Mouse (Mus musculus) liver, embryonic 15.5 days (tissue): ENCODE results near the gene Kif18b. TPM values are rescaled to one million over a fixed set of nuclear protein-coding genes. Genes with fewer than 3 reads are reported as not detected.

Experiments
- ATAC-seq: fragments of 200-750 bp; cut with Nextera tagmentation; 2 replicates; pipeline ENCODE4 v1.8.0; 2017; ENCODE audit warnings: moderate number of reproducible peaks, mild to moderate bottlenecking, moderate library complexity; ENCODE audit not compliant: insufficient read depth
- H3K27ac ChIP-seq: fragments of 300-500 bp; sonication (generic); replicated peaks from 2 replicates; pipeline ENCODE4 v1.5.1; 2015; ENCODE audit warnings: mild to moderate bottlenecking, inconsistent platforms
- H3K27me3 ChIP-seq: fragments of 300-500 bp; sonication (generic); 2 replicates; pipeline ENCODE4 v1.6.1; 2015; ENCODE audit warnings: mild to moderate bottlenecking, inconsistent platforms
- H3K36me3 ChIP-seq: fragments of 300-500 bp; sonication (generic); replicated peaks from 2 replicates; pipeline ENCODE4 v1.6.1; 2015; ENCODE audit warnings: moderate library complexity, mild to moderate bottlenecking, inconsistent platforms
- H3K4me1 ChIP-seq: fragments of 300-500 bp; sonication (generic); replicated peaks from 2 replicates; pipeline ENCODE4 v1.6.1; 2015; ENCODE audit warnings: inconsistent platforms
- H3K4me2 ChIP-seq: fragments of 300-500 bp; sonication (generic); 2 replicates; pipeline ENCODE4 v1.6.1; 2015; ENCODE audit warnings: moderate library complexity, mild to moderate bottlenecking, inconsistent platforms
- H3K4me3 ChIP-seq: fragments of 300-500 bp; sonication (generic); replicated peaks from 2 replicates; pipeline ENCODE4 v1.5.1; 2015; ENCODE audit warnings: mild to moderate bottlenecking, inconsistent platforms
- H3K9ac ChIP-seq: fragments of 300-500 bp; sonication (generic); 2 replicates; pipeline ENCODE4 v1.6.1; 2015; ENCODE audit warnings: moderate library complexity, mild to moderate bottlenecking, inconsistent platforms
- H3K9me3 ChIP-seq: fragments of 300-500 bp; sonication (generic); replicated peaks from 2 replicates; pipeline ENCODE4 v1.6.1; 2016; ENCODE audit warnings: inconsistent platforms
- WGBS: fragments of 180-500 bp; shearing (Covaris S2); methylation state at CpG from one replicate; pipeline ENCODE4 v1.1.7; 2015; ENCODE audit warnings: mixed read lengths; ENCODE audit not compliant: insufficient replicate concordance; 5-methylcytosine and 5-hydroxymethylcytosine counted together
- polyA plus RNA-seq: library from polyadenylated mRNA; unstranded; fragments of >200 nt; fragmentation: Nextera tagmentation; extraction: Ambion mirVana; gene quantifications from 2 replicates; pipeline ENCODE4 v1.2.1, GENCODE M21; 2015

Kif18b gene
- polyA plus RNA-seq, 1 experiment from 2014 or later, result 10.3 TPM

- Histone ChIP-seq H3K27ac (no peak overlapping the region), H3K27me3 (peaks cover 92% of the 10 kb centered on the region), H3K9me3 (no peaks in the 10 kb centered on the region), H3K4me1 (0 out of 2 replicates have a peak, but pooled peaks cover 3% of the 10 kb centered on the region), H3K36me3 (no peaks in the 10 kb centered on the region), H3K9ac (no peak overlapping the region; the same call in 1 of the 2 replicates), H3K4me2 (no peak overlapping the region), H3K4me3 (no peak overlapping the region)
- no peak for ATAC-seq
- 41% methylated on average over 4 of the region's 4 CpGs for WGBS
Measured at GRCm38 (mm10) chr11:102936272-102936671, 11.3 kb upstream of the Kif18b start.

DNA sequence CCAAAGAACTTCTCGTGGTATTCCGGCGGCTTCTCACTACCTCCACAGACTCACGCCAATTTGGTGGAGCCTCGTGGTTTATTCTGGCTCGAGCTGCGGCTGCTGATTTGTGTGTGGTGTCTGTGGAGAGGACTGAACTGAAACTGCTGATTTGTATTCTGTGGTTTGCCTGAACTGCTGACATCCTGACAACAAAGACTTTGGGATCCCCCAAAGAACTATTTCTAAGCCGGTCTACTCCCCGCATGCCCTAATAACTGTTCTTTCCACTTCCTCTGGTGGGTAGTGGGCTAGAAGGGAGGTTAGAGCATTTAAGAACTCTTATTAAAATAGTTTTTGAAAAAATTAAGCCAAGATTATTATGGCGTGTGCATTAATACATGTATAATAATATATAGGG, 5.7 kb upstream of the Kif18b start:
- peaks cover 63% of the 10 kb centered on the region for H3K27me3 ChIP-seq
- WGBS, result 62% methylated on average over 10 of the region's 10 CpGs
- no peak overlapping the region for H3K4me2 ChIP-seq
- no peak overlapping the region for H3K4me3 ChIP-seq
- no peaks in the 10 kb centered on the region for H3K9me3 ChIP-seq
- no peak overlapping the region for H3K27ac ChIP-seq
- no peaks in the 10 kb centered on the region for H3K36me3 ChIP-seq
- H3K4me1 ChIP-seq, result peaks cover 6% of the 10 kb centered on the region; the same call in 1 of the 2 replicates
- H3K9ac ChIP-seq, result no peak overlapping the region
- no peak for ATAC-seq

DNA sequence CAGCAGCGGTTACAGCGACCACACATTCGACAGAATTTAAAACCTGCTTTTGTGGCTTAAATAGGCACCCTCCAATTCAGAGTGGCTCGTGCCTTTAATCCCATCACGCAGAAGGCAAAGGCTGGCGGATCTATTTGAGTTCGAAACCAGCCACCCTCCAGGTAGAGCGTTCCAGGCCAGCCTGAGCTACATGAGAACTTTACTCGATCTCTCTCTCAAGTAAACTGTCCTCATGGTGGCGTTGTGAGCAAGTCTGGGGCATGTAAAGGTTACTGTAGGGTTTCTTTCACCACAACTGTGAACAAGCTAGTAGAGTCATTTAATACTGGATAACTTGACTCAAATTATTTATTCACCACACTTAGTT, 410 bp upstream of the Kif18b start:
- Histone ChIP-seq H3K4me2 (peak overlapping the region; percentile 70), H3K4me3 (peak overlapping the region; percentile 82), H3K27me3 (peaks cover 17% of the 10 kb centered on the region), H3K9ac (peak overlapping the region; percentile 82), H3K27ac (peak overlapping the region; percentile 94), H3K36me3 (peaks cover 28% of the 10 kb centered on the region), H3K9me3 (no peaks in the 10 kb centered on the region), H3K4me1 (peaks cover 38% of the 10 kb centered on the region)
- whole genome bisulfite sequencing, result under 1% methylated on average over 10 of the region's 10 CpGs
- ATAC-seq, result peak; percentile 35

DNA sequence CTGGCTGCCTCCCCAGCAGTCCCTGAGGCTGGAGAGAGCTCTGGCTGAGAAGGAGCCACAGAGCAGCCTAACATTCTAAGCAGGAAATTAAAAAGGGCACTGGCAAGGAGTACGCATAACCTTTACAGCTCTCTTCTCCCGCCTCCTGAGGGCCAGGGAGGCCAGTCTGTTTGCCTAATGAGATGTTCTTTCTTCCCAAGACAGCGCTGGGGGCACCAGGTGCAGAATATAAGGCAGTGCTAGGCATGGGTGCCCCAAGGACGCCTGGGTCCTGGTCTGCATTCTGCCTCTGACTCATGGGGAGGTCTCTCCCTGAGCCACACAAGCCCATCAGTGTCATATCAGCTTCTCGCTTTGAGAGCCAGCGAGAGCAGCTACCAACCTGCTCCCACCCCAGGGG, 3.4 kb downstream of the Kif18b start:
- Histone ChIP-seq H3K9me3 (no peaks in the 10 kb centered on the region), H3K9ac (no peak overlapping the region), H3K4me1 (peaks cover 38% of the 10 kb centered on the region), H3K4me2 (peak overlapping the region; percentile 70; the same call in 1 of the 2 replicates), H3K36me3 (peaks cover 61% of the 10 kb centered on the region), H3K27ac (no peak overlapping the region), H3K4me3 (no peak overlapping the region), H3K27me3 (no peaks in the 10 kb centered on the region)
- ATAC-seq, result no peak
- WGBS, result 88% methylated on average over 6 of the region's 6 CpGs

- no peak overlapping the region for H3K4me2 ChIP-seq
- no peak overlapping the region for H3K9ac ChIP-seq
- H3K9me3 ChIP-seq, result no peaks in the 10 kb centered on the region
- 83% methylated on average over 4 of the region's 4 CpGs for WGBS
- H3K27ac ChIP-seq, result no peak overlapping the region
- peaks cover 22% of the 10 kb centered on the region for H3K4me1 ChIP-seq
- H3K36me3 ChIP-seq, result peaks cover 95% of the 10 kb centered on the region
- no peak overlapping the region for H3K4me3 ChIP-seq
- ATAC-seq, result no peak
- H3K27me3 ChIP-seq, result no peaks in the 10 kb centered on the region
Measured at GRCm38 (mm10) chr11:102918077-102918476, 6.8 kb downstream of the Kif18b start.

GRCm38 (mm10) chr11:102915380-102915779, 9.5 kb downstream of the Kif18b start:
- no peaks in the 10 kb centered on the region for H3K9me3 ChIP-seq
- no peak for ATAC-seq
- H3K9ac ChIP-seq, result no peak overlapping the region
- H3K27me3 ChIP-seq, result no peaks in the 10 kb centered on the region
- no peaks in the 10 kb centered on the region; the same call in 1 of the 2 replicates for H3K4me1 ChIP-seq
- WGBS, result 90% methylated on average over 9 of the region's 9 CpGs
- peaks cover 94% of the 10 kb centered on the region for H3K36me3 ChIP-seq
- no peak overlapping the region for H3K4me2 ChIP-seq
- H3K27ac ChIP-seq, result no peak overlapping the region
- H3K4me3 ChIP-seq, result no peak overlapping the region

DNA sequence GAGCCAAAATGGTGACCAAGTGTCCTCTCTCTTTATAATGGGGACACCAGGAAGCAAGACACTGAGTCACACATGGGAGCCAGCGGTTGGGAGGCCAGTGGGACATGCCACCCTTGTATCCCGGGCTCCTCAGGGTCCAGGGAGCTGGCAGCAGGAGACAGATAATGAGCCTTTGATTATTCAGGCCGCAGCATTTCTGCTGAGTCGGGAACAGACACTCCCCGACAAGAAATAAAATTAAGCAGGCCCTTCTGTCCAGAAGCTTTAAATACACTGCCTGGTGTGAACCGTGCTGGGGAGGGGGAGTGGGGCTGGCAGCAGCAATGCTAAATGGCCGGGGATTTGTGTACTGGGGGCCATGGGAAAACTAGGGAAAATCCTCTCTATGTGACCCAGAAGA, 13.5 kb downstream of the Kif18b start:
- ATAC-seq, result no peak
- WGBS, result 79% methylated on average over 7 of the region's 7 CpGs
- no peak overlapping the region for H3K4me2 ChIP-seq
- no peaks in the 10 kb centered on the region for H3K27me3 ChIP-seq
- peaks cover 99% of the 10 kb centered on the region for H3K36me3 ChIP-seq
- no peak overlapping the region for H3K4me3 ChIP-seq
- no peaks in the 10 kb centered on the region for H3K4me1 ChIP-seq
- no peaks in the 10 kb centered on the region for H3K9me3 ChIP-seq
- no peak overlapping the region for H3K9ac ChIP-seq
- no peak overlapping the region for H3K27ac ChIP-seq

DNA sequence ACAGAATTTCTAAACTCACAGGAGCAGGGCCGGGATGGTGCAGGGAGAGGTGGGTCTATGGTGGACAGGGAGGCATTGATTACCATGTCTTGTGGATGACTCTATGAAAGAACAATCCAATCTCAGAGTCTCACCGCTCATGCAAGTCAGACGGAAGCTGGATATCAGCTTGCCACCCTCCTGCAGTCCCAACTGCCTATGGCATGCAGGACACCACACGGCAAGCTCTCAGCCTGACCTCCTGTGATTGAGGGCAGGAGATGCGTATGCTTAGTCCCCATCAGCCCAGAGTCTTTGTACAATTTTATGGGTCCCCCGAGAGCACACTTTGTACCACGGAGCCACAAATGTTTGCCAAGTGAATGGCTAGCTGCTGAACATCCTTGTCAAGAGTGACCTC, 21.3 kb downstream of the Kif18b start:
- H3K4me3 ChIP-seq, result no peak overlapping the region
- no peak overlapping the region for H3K9ac ChIP-seq
- H3K27ac ChIP-seq, result no peak overlapping the region
- H3K4me1 ChIP-seq, result peaks cover 8% of the 10 kb centered on the region; the same call in 1 of the 2 replicates
- H3K27me3 ChIP-seq, result 0 out of 2 replicates have a peak, but pooled peaks cover 17% of the 10 kb centered on the region
- H3K36me3 ChIP-seq, result peaks cover 50% of the 10 kb centered on the region
- no peak for ATAC-seq
- H3K4me2 ChIP-seq, result no peak overlapping the region
- H3K9me3 ChIP-seq, result no peaks in the 10 kb centered on the region
- WGBS, result 81% methylated on average over 7 of the region's 7 CpGs

DNA sequence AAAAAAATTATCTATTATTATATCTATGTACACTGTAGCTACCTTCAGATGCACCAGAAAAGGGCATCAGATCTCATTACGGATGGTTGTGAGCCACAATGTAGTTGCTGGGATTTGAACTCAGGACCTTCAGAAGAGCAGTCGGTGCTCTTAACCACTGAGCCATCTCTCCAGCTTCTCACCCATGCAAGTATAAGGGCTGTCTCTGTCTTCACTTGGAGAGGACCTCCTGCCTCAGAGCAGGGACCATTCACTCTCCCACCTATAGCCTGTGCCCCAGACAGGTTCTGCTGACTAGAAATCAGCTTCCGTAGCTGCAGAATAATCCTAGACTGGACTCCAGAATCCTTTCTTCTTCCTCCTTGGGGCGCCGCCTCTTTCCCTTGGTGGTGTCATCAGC, 22.8 kb downstream of the Kif18b start:
- Histone ChIP-seq H3K27ac (no peak overlapping the region), H3K4me1 (peaks cover 14% of the 10 kb centered on the region), H3K9me3 (no peaks in the 10 kb centered on the region), H3K27me3 (peaks cover 25% of the 10 kb centered on the region), H3K36me3 (peaks cover 34% of the 10 kb centered on the region), H3K9ac (no peak overlapping the region), H3K4me3 (no peak overlapping the region), H3K4me2 (no peak overlapping the region)
- ATAC-seq, result no peak
- WGBS, result 71% methylated on average over 5 of the region's 5 CpGs

GRCm38 (mm10) chr11:102901199-102901598, 23.7 kb downstream of the Kif18b start:
- H3K27ac ChIP-seq, result no peak overlapping the region
- no peaks in the 10 kb centered on the region for H3K9me3 ChIP-seq
- peaks cover 34% of the 10 kb centered on the region for H3K27me3 ChIP-seq
- WGBS, result 41% methylated on average over 4 of the region's 4 CpGs
- ATAC-seq, result no peak
- no peak overlapping the region for H3K9ac ChIP-seq
- no peak overlapping the region for H3K4me2 ChIP-seq
- H3K4me3 ChIP-seq, result no peak overlapping the region
- peaks cover 23% of the 10 kb centered on the region for H3K4me1 ChIP-seq
- H3K36me3 ChIP-seq, result peaks cover 25% of the 10 kb centered on the region

DNA sequence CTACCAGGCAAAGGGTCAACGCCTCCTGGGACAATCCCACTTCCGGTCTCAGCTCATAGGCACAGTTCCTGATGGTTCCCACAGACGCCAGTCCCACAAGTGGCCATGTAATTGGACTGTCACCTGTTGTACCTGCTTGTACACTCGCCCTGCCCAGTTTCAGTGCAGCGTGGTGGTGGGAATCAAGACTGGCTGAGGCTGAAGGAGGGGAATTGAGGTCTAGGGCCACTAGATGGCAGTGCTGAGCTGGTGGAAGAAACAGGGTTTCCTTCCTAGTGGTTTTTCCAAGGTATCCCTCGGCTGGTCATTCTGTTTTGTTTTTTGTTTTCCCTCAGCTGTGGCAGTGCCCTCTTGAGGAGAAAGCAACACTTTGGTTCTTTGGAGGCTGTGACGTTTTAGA, 24.2 kb downstream of the Kif18b start, which contains the start of gene Gfap:
TSS of gene Gfap (minus strand) at position 150 of the 400 bp plus-strand sequence.
- Histone ChIP-seq H3K27ac (no peak within 1 kb of the TSS), H3K36me3 (peaks cover 21% of the 10 kb centered on the region), H3K4me2 (no peak within 1 kb of the TSS), H3K9ac (no peak within 1 kb of the TSS), H3K4me3 (no peak within 1 kb of the TSS), H3K27me3 (peaks cover 38% of the 10 kb centered on the region), H3K9me3 (no peaks in the 10 kb centered on the region), H3K4me1 (peaks cover 26% of the 10 kb centered on the region)
- ATAC-seq, result no peak
- 6% methylated on average over 7 of the region's 7 CpGs for WGBS

DNA sequence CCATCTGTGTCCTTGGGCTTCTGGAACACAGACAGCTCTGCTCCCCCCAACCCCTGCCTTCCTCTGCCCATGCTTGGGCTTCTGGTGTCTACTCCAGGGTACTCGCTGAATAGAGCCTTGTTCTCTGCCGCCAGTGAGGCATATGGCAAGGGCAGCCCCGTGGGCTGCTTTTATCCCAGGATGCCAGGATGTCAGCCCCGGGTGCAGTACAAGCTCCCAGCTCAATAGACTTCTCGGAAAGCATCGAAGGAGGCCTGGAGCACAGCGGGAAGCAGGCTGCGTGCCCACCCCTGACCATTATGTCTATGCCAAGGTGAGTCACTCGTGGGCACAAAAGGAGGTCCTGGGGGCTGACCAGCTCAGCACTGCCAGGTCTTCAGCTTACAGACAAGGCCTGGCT, 26.5 kb downstream of the Kif18b start:
- 76% methylated on average over 9 of the region's 9 CpGs for WGBS
- Histone ChIP-seq H3K36me3 (no peaks in the 10 kb centered on the region), H3K4me2 (no peak overlapping the region), H3K27me3 (peaks cover 42% of the 10 kb centered on the region), H3K4me1 (peaks cover 50% of the 10 kb centered on the region), H3K4me3 (no peak overlapping the region), H3K27ac (no peak overlapping the region), H3K9ac (no peak overlapping the region), H3K9me3 (no peaks in the 10 kb centered on the region)
- ATAC-seq, result no peak
